Mouse (Mus musculus) intestine, embryonic 16.5 days (tissue): ENCODE results near the gene Ift74. TPM values are rescaled to one million over a fixed set of nuclear protein-coding genes. Genes with fewer than 3 reads are reported as not detected.
"Not testable (repeated sequence)": the region's sequence is repeated elsewhere in the genome, so short reads cannot be mapped to it uniquely, and the experiment has no call there.

Source experiments
- ATAC-seq: fragments of 200-750 bp; cut with Nextera tagmentation; 2 replicates; pipeline ENCODE4 v1.8.0; 2017; ENCODE audit warnings: moderate TSS enrichment, moderate library complexity
- H3K27ac ChIP-seq: fragments of 300-500 bp; sonication (generic); 2 replicates; pipeline ENCODE4 v1.5.1; 2014; ENCODE audit warnings: mild to moderate bottlenecking, low read length
- H3K27me3 ChIP-seq: fragments of 300-500 bp; sonication (generic); replicated peaks from 2 replicates; pipeline ENCODE4 v1.6.1; 2014; ENCODE audit warnings: low read length, control low read depth, mixed read lengths; ENCODE audit not compliant: control insufficient read depth, insufficient read depth
- H3K36me3 ChIP-seq: fragments of 300-500 bp; sonication (generic); 2 replicates; pipeline ENCODE4 v1.6.1; 2014; ENCODE audit warnings: low read length, control low read depth; ENCODE audit not compliant: control insufficient read depth, insufficient read depth
- H3K4me1 ChIP-seq: fragments of 300-500 bp; sonication (generic); 2 replicates; pipeline ENCODE4 v1.6.1; 2014; ENCODE audit warnings: low read length, control low read depth, mixed read lengths; ENCODE audit not compliant: control insufficient read depth, insufficient read depth
- H3K4me2 ChIP-seq: fragments of 300-500 bp; sonication (generic); 2 replicates; pipeline ENCODE4 v1.6.1; 2014; ENCODE audit warnings: low read depth, low read length, control low read depth
- H3K4me3 ChIP-seq: fragments of 300-500 bp; sonication (generic); 2 replicates; pipeline ENCODE4 v1.5.1; 2014; ENCODE audit warnings: mild to moderate bottlenecking, low read length
- H3K9ac ChIP-seq: fragments of 300-500 bp; sonication (generic); 2 replicates; pipeline ENCODE4 v1.6.1; 2014; ENCODE audit warnings: low read depth, low read length
- H3K9me3 ChIP-seq: fragments of 300-500 bp; sonication (generic); 2 replicates; pipeline ENCODE4 v1.6.1; 2016; ENCODE audit warnings: low read length, control low read depth; ENCODE audit not compliant: control insufficient read depth
- WGBS: fragments of 180-500 bp; shearing (Covaris S2); extraction: QIAGEN DNeasy Blood & Tissue Kit; methylation state at CpG from one replicate; pipeline ENCODE4 v1.1.7; 2014; 5-methylcytosine and 5-hydroxymethylcytosine counted together
- polyA plus RNA-seq: library from polyadenylated mRNA; unstranded; fragments of >200 nt; fragmentation: Nextera tagmentation; extraction: Ambion mirVana; gene quantifications from 2 replicates; pipeline ENCODE4 v1.2.1, GENCODE M21; 2015

Ift74 gene
- polyA plus RNA-seq, 1 experiment from 2014 or later = 13.3 TPM

DNA sequence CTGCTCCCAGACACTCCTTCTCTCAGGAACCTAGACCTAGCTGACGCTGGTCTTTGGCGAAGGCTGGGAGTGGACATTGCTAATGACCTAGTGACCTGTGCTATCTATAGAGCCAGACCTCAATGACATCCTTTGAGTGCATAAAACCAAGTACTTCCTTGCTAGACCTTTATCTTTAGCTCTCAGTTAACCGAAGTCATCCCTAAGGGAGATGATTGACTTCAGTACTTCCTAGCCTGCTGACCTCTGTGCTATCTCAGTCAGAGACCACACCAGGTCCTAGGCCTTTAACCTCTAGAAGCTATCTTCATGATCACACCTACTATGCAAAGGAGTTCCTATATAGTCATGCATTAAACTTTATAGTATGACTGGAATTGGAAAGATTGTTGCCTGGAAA, 4.0 kb upstream of the Ift74 start:
- Histone ChIP-seq H3K4me3 (no peak overlapping the region), H3K9ac (no peak overlapping the region), H3K9me3 (no peaks in the 10 kb centered on the region), H3K36me3 (no peaks in the 10 kb centered on the region), H3K4me1 (0 out of 2 replicates have a peak, but pooled peaks cover 2% of the 10 kb centered on the region), H3K4me2 (no peak overlapping the region), H3K27me3 (no peaks in the 10 kb centered on the region), H3K27ac (no peak overlapping the region)
- ATAC-seq = no peak
- WGBS = 77% methylated on average over 3 of the region's 3 CpGs

DNA sequence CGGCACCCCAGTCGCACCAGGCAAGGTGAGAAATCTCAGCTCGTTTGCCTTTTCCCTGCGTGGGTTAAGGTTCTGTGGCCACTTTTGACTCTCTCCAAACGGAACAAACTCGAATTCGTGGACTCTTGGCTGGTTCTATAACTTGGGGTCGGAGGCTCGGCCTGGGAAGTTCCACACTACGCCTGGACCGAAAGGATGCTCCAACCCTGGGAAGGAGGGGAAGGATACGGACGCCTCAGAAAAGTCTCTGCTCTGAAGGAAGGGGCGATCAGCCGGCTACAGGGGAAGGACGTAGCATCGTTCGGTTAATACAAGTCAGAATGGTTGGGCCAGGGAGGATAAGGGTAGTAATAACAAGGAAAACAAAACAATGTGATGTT, 326 bp downstream of the Ift74 start:
- H3K4me1 ChIP-seq = 0 out of 2 replicates have a peak, but pooled peaks cover 2% of the 10 kb centered on the region
- peak overlapping the region; percentile 71 for H3K4me2 ChIP-seq
- H3K9ac ChIP-seq = peak overlapping the region; percentile 74
- no peaks in the 10 kb centered on the region for H3K27me3 ChIP-seq
- peak overlapping the region; percentile 58 for H3K27ac ChIP-seq
- H3K9me3 ChIP-seq = no peaks in the 10 kb centered on the region
- H3K4me3 ChIP-seq = peak overlapping the region; percentile 70
- under 1% methylated on average over 18 of the region's 18 CpGs for WGBS
- no peaks in the 10 kb centered on the region for H3K36me3 ChIP-seq
- ATAC-seq = peak; percentile 79

DNA sequence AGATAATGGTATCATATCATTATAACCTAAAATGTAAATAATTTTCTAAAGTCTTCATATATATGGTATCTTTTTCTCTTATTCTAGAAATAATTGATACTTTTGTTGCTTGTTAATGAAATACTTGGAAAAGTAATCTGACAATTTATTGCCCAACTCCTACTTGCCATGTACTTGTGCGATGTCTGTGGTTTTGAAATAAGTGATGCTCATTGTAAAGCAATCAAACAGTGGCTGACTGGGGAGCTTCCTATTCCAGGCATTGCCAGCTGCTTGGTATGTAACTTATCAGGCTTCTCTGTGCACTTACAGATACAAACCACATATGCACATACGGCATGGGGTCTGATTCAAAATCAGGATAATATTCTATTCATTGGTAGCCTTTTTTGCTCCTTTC, 5.8 kb downstream of the Ift74 start:
- 90% methylated on average over 2 of the region's 2 CpGs for WGBS
- Histone ChIP-seq H3K9me3 (no peaks in the 10 kb centered on the region), H3K27me3 (no peaks in the 10 kb centered on the region), H3K4me2 (no peak overlapping the region), H3K9ac (no peak overlapping the region), H3K4me1 (0 out of 2 replicates have a peak, but pooled peaks cover under 1% of the 10 kb centered on the region), H3K4me3 (no peak overlapping the region), H3K27ac (no peak overlapping the region), H3K36me3 (no peaks in the 10 kb centered on the region)
- no peak for ATAC-seq

DNA sequence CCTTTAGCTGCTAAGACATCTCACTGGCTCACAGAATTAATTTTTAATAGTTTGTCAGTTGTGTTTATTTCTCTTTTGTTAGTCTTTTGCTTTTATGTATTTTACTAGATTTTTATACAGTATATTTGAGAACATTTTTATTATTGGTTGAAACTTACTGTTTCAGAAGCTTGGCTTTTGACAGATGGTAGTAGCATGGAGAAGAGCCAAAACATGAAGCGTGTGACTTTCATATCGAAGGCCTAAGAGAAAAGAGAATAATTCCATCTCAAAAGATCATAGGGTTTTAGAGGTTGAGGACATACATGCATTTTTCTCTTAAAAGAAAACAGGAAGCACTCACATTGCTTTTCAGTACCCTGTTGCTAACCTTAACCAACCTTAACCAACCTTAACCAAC, 28.9 kb downstream of the Ift74 start:
- no peak overlapping the region for H3K9ac ChIP-seq
- no peak overlapping the region for H3K4me2 ChIP-seq
- H3K9me3 ChIP-seq = no peaks in the 10 kb centered on the region
- no peak overlapping the region for H3K4me3 ChIP-seq
- H3K4me1 ChIP-seq = no peaks in the 10 kb centered on the region
- no peaks in the 10 kb centered on the region for H3K36me3 ChIP-seq
- H3K27me3 ChIP-seq = no peaks in the 10 kb centered on the region
- ATAC-seq = no peak
- H3K27ac ChIP-seq = no peak overlapping the region
- WGBS = 96% methylated on average over 2 of the region's 2 CpGs

DNA sequence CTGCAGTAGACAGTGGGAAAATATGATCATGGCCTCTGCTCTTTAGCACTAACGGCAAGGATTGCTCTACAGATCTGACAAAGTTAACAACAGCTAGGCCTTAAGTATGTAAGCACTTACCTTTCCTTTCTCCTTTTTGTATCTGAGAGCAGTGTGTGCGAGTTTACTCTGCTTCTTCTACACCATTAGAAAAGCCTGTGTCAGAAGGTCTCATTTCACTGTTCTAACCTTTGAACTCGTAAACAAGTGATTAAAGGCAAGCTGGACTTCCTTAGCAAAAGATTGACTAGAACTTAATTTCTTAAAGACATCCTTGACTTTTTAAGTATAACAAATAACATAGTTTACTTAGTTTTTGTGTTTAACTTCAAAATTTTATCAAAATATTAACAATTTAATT, 35.6 kb downstream of the Ift74 start, which contains the start of gene Lrrc19:
Gene Lrrc19 (minus strand): TSS at position 225 of the 400 bp plus-strand sequence.
- no peak within 1 kb of the TSS for H3K4me2 ChIP-seq
- ATAC-seq = peak; percentile 61
- no peaks in the 10 kb centered on the region for H3K4me1 ChIP-seq
- H3K4me3 ChIP-seq = no peak within 1 kb of the TSS
- no peaks in the 10 kb centered on the region for H3K36me3 ChIP-seq
- H3K9ac ChIP-seq = no peak within 1 kb of the TSS
- H3K9me3 ChIP-seq = no peaks in the 10 kb centered on the region
- H3K27me3 ChIP-seq = no peaks in the 10 kb centered on the region
- peak within 1 kb of the TSS; percentile 65; the same call in 1 of the 2 replicates for H3K27ac ChIP-seq
- 78% methylated on average over 3 of the region's 3 CpGs for WGBS

DNA sequence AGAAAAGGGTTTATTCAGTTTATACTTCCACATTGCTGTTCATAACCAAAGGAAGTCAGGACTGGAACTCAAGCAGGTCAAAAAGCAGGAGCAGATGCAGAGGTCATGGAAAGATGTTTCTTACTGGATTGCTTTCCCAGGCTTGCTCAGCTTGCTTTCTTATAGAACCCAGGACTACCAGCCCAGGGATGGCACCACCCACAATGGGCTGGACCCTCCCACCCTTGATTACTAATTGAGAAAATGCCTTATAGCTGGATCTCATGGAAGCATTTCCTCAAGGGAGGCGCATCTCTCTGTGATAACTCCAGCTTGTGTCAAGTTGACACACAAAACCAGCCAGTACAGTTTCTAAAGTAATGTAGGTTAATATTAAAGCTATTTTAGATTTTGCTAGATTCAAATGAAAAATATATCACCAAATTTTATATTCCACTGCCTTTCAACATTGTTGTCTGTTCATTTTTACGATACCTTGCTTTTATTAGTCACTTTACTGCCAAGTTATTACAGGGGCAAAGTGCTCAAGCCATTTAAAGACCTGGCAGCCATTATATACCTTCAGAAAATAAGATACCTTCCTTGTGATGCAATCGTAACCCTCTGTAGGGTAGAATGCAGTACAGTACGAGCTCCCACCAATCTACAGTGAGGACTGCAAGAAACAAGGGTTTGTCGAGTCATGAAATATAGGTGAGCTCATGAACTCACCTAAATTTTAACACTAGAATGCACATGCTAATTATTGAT, 36.3 kb downstream of the Ift74 start:
- not testable (repeated sequence) for H3K4me2 ChIP-seq, H3K4me3 ChIP-seq
- WGBS = 72% methylated on average over 5 of the region's 5 CpGs

DNA sequence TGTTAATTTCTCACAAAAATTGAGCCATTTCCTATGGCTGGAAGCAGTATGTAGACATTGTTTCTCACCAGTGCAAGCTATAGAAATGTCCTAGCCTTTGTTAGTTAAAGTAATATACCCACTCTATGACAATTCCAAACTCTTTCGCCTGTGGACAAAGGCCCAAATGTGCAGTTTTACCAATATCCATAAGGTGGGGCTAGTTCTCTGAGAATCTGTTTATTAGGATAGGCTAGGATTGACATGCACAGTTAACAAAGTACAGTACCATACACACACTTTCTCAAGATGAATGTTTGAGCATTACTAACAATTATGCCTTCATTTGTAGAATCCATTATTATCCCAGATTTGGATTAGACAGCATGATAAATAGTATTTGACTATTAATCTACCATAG, 55.4 kb downstream of the Ift74 start:
- H3K4me1 ChIP-seq = no peaks in the 10 kb centered on the region
- no peak overlapping the region for H3K27ac ChIP-seq
- no peak overlapping the region for H3K4me3 ChIP-seq
- 55% methylated on average over 1 of the region's 1 CpGs for WGBS
- peak; percentile 58; the same call in 1 of the 2 replicates for ATAC-seq
- no peak overlapping the region for H3K4me2 ChIP-seq
- H3K9ac ChIP-seq = no peak overlapping the region
- H3K36me3 ChIP-seq = no peaks in the 10 kb centered on the region
- H3K27me3 ChIP-seq = no peaks in the 10 kb centered on the region
- no peaks in the 10 kb centered on the region for H3K9me3 ChIP-seq

More for the DNA sequence above, 36.3 kb downstream of the Ift74 start:
- not testable (repeated sequence) for H3K4me1 ChIP-seq, H3K9ac ChIP-seq, H3K27me3 ChIP-seq, H3K9me3 ChIP-seq, H3K36me3 ChIP-seq
- peak; percentile 99 for ATAC-seq
- H3K27ac ChIP-seq = peak overlapping the region; percentile 57; the same call in 1 of the 2 replicates

DNA sequence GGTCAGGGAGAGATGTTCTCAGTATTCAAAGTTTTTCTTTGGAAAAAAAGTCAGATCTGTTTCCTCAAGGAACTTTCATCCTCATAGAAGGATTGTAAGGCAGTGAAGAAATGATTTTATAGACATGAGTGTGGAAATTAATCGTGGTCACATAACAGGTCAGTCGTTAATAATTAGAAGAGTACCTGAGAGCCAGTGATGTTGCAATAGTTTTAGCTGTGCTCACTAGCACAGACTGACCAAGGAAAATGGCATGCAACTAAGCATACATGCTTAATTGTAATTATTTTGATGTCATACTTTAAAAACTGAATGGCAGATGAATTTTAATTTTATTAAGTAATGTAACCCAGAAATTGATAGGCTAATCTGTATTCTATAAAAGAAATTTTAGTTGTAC, 66.4 kb downstream of the Ift74 start:
- Histone ChIP-seq H3K4me3 (no peak overlapping the region), H3K4me2 (no peak overlapping the region), H3K36me3 (no peaks in the 10 kb centered on the region), H3K9ac (no peak overlapping the region), H3K27me3 (no peaks in the 10 kb centered on the region), H3K4me1 (no peaks in the 10 kb centered on the region), H3K27ac (no peak overlapping the region), H3K9me3 (no peaks in the 10 kb centered on the region)
- no peak for ATAC-seq
- 83% methylated on average over 2 of the region's 2 CpGs for WGBS

DNA sequence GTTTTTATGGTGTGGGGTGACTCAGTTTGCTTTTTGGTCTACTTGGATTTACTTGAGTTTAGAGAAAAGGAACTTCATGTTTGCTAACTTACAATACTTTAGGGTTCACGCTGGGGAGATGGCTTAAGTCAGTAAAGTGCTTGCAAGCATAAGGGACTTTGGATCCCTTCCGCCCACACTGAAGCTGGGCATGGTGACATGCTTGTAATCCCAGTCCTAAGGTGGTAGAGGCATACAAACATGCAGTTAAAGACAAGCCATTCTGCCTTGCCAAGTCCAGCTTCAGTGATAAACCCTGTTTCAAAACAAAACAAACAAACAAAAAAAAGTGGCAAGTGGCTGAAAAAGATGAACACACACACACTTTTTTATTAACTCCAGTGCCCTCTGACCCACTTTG, 66.9 kb downstream of the Ift74 start:
- H3K27me3 ChIP-seq = no peaks in the 10 kb centered on the region
- no peak overlapping the region for H3K4me3 ChIP-seq
- H3K9ac ChIP-seq = no peak overlapping the region
- H3K27ac ChIP-seq = no peak overlapping the region
- 91% methylated on average over 2 of the region's 2 CpGs for WGBS
- H3K4me2 ChIP-seq = no peak overlapping the region
- H3K4me1 ChIP-seq = no peaks in the 10 kb centered on the region
- no peaks in the 10 kb centered on the region for H3K36me3 ChIP-seq
- no peaks in the 10 kb centered on the region for H3K9me3 ChIP-seq
- ATAC-seq = no peak

DNA sequence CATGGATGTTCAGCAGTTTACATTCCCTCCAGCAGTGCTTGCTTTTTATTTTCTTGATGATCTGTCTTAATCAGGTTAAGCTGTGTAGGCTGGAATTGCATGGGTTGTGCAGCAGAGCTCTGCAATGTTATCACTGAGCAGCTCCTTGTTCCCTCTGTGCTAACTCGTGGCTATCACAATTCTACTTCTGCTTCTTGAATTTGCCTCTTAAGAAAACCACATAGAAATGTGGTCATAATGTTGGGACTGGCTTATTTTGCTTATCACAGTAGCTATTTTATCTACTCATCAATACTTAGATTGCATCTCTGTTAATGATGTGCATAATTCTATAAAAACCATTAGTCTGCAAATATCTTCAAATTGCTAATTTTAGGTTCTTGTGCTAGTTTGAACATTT, 67.7 kb downstream of the Ift74 start:
- 63% methylated on average over 1 of the region's 1 CpGs for WGBS
- no peaks in the 10 kb centered on the region for H3K27me3 ChIP-seq
- no peak overlapping the region for H3K4me2 ChIP-seq
- H3K9ac ChIP-seq = no peak overlapping the region
- H3K4me1 ChIP-seq = no peaks in the 10 kb centered on the region
- H3K4me3 ChIP-seq = no peak overlapping the region
- no peaks in the 10 kb centered on the region for H3K9me3 ChIP-seq
- ATAC-seq = no peak
- H3K36me3 ChIP-seq = no peaks in the 10 kb centered on the region
- H3K27ac ChIP-seq = no peak overlapping the region
